9 mouse cellular contexts compared by ENCODE assay signal in the genomic region with DNA sequence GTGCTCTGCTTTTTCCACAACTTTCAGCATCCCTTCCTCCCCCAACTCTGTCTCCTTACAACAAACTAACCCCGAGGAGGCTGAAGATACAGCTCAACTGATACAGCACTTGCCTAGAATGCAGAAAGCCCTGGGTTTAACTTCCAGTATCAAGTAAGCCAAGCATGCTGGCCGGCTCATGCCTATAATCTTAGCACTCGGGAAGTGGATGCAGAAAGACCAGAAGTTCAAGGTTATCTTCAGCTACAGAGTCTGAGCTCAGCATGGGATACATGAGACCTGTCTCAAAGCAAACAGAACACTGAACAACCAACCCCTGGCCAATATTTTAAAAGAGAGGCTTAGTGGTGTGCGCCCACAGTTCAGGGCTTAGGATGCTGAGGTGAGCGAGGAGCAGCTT. TPM values are rescaled to one million over a fixed set of nuclear protein-coding genes. Genes with fewer than 3 reads are reported as not detected.
DNase-seq lines count a peak whose midpoint lies in the region; ATAC-seq lines count a peak whose summit lies in the region.
"Had no signal": no experiment of that assay in that cellular context is flagged by ENCODE, and none has a peak within 500 bp of the region (broad histone marks: within the 10 kb centered on the region; RNA-seq: fewer than 3 reads in every experiment).

No protein-coding gene starts in this region.

- 0 out of 2 replicates have a peak, but pooled peaks cover 7% of the 10 kb centered on the region for H3K4me1 ChIP-seq in liver, embryonic 11.5 days (replicated peaks; ENCODE audit: control insufficient read depth, insufficient read depth, low read length)
- peaks cover 44% of the 10 kb centered on the region for H3K4me1 ChIP-seq in forebrain, embryonic 15.5 days
- H3K4me1 ChIP-seq in midbrain, embryonic 10.5 days = peaks cover 50% of the 10 kb centered on the region

- H3K27me3 ChIP-seq in liver, embryonic 11.5 days (replicated peaks; ENCODE audit: control insufficient read depth, insufficient read depth, low read length) = no peaks in the 10 kb centered on the region
- H3K27me3 ChIP-seq in forebrain, embryonic 15.5 days = no peaks in the 10 kb centered on the region
- no peaks in the 10 kb centered on the region for H3K27me3 ChIP-seq in midbrain, embryonic 10.5 days (ENCODE audit: low read depth, poor library complexity, severe bottlenecking)

- H3K4me2 ChIP-seq in liver, embryonic 11.5 days = no peak overlapping the region
- no peak overlapping the region for H3K4me2 ChIP-seq in forebrain, embryonic 15.5 days (replicated peaks)

- no peak for DNase-seq in liver, embryonic 11.5 days (ENCODE audit: low spot score)
- DNase-seq in liver = no peak
- DNase-seq in midbrain, embryonic 10.5 days (ENCODE audit: low spot score) = no peak
- no peak for DNase-seq in lung, adult 18-20 months
- no peak for DNase-seq in adrenal gland, postnatal 14 days
- DNase-seq: cerebellum, postnatal 14 days had no signal

- H3K9me3 ChIP-seq in liver, embryonic 11.5 days (ENCODE audit: control insufficient read depth, low read length) = no peaks in the 10 kb centered on the region
- H3K9me3 ChIP-seq in forebrain, embryonic 15.5 days = no peaks in the 10 kb centered on the region
- no peaks in the 10 kb centered on the region for H3K9me3 ChIP-seq in midbrain, embryonic 10.5 days (replicated peaks)

- no peak overlapping the region for H3K4me3 ChIP-seq in liver, embryonic 11.5 days (ENCODE audit: low read depth, low read length)
- no peak overlapping the region for H3K4me3 ChIP-seq in forebrain, embryonic 15.5 days
- H3K4me3 ChIP-seq in midbrain, embryonic 10.5 days = peak overlapping the region; percentile 38; the same call in 1 of the 2 replicates

- H3K36me3 ChIP-seq in liver, embryonic 11.5 days (ENCODE audit: control insufficient read depth, insufficient read depth, low read length) = no peaks in the 10 kb centered on the region
- H3K36me3 ChIP-seq in forebrain, embryonic 15.5 days = no peaks in the 10 kb centered on the region
- peaks cover 14% of the 10 kb centered on the region for H3K36me3 ChIP-seq in midbrain, embryonic 10.5 days

- 73% methylated on average over 5 of the region's 5 CpGs for WGBS in liver, embryonic 11.5 days
- 71% methylated on average over 5 of the region's 5 CpGs for WGBS in forebrain, embryonic 15.5 days
- WGBS in midbrain, embryonic 10.5 days = 52% methylated on average over 5 of the region's 5 CpGs

- ATAC-seq in liver, embryonic 11.5 days (replicated peaks; ENCODE audit: low FRiP score) = no peak
- ATAC-seq in forebrain, embryonic 15.5 days (replicated peaks) = no peak
- ATAC-seq in activated CD4-positive, CD25-positive, alpha-beta regulatory T cell, adult 4 months = no peak
- ATAC-seq: inflammation-experienced regulatory T-cells, adult 6 months had no signal

- 0 out of 2 replicates have a peak overlapping the region, but pooled peaks have one; percentile 10 for H3K27ac ChIP-seq in liver, embryonic 11.5 days (ENCODE audit: low read depth, low read length)
- peak overlapping the region; percentile 67 for H3K27ac ChIP-seq in forebrain, embryonic 15.5 days (replicated peaks)
- H3K27ac ChIP-seq in midbrain, embryonic 10.5 days (replicated peaks) = peak overlapping the region; percentile 85

- H3K9ac ChIP-seq in liver, embryonic 11.5 days (ENCODE audit: low read depth, low read length) = no peak overlapping the region
- H3K9ac ChIP-seq in forebrain, embryonic 15.5 days (replicated peaks) = peak overlapping the region; percentile 15; the same call in 1 of the 2 replicates

RNA-seq across cellular contexts. Expression of a gene that starts 44.5 kb away (rescaled TPM):
- polyA plus RNA-seq in liver, embryonic 11.5 days (2014; fragmentation: Nextera tagmentation; extraction: Ambion mirVana) = 26.1 and 27.8 TPM in 2 replicates
- polyA plus RNA-seq in forebrain, embryonic 15.5 days (2015; fragmentation: Nextera tagmentation; extraction: Ambion mirVana) = 51.8 and 55.1 TPM in 2 replicates
- polyA plus RNA-seq in midbrain, embryonic 10.5 days (2016; fragmentation: Nextera tagmentation; extraction: Ambion mirVana) = 52.4 and 53.7 TPM in 2 replicates
- polyA plus RNA-seq in activated CD4-positive, CD25-positive, alpha-beta regulatory T cell, adult 4 months (2017; shearing (Covaris generic)) = under 1 TPM; 0.21 to 0.38 TPM
- total RNA-seq in adrenal gland, postnatal 14 days (2021) = 59.6 and 67.1 TPM in 2 replicates

Comparison
In these comparisons a context has a peak if more than half of its experiments do, and no peak if none do; other contexts are left out.
1. H3K27ac ChIP-seq: peak in every context shown above with its lines; median percentile 85 in midbrain, embryonic 10.5 days; 67 in forebrain, embryonic 15.5 days; 10 in liver, embryonic 11.5 days.
2. RNA of a gene that starts 44.5 kb away (polyA plus RNA-seq): 52.4 to 53.7 TPM in midbrain, embryonic 10.5 days, 51.8 to 55.1 TPM in forebrain, embryonic 15.5 days and 26.1 to 27.8 TPM in liver, embryonic 11.5 days; 0.21 to 0.38 TPM in activated CD4-positive, CD25-positive, alpha-beta regulatory T cell, adult 4 months; every median in the first group is over 10 times any median in the second.